Mouse (Mus musculus): Measurements from ENCODE around the gene Hyal1.

Hyal1 gene

DNA sequence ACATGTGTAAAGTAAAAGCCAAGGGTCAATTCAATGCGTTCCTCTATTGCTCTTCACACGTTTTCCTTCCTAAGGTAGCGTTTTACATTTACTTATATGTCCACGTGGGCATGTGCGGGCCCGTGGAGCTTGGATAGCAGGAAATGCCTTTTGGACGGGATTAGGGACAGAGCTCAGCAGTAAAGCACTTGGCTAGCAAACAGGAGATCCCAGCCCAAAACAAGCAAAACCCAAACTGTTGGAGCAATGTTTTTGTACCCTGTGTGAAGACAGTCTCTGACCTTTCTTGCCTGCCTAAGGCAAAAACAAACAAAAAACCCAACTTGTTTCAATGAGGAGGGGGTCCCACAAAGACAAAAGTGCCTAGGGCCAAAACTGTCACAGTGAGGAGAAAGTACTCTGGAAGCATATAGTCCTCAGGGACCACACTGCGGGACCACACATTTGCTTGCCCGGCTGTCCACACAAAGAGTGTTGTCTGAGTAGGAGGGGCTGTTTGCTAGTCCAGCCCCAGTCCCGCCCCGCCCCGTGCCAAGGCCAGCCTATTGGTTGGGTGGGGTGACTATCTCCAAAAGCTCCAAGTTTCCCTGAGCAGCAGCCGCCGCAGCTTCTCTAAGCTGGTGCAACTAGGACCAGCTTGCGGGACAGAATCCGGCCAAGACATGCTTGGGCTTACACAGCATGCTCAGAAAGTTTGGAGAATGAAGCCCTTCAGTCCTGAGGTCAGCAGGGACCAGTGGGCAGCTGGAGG, at the start of gene Hyal1:
Gene Hyal1, plus strand, starts transcription at position 571 of the 751 bp plus-strand sequence.
- peak; percentile 83 to 88 for DNase-seq (ENCODE audit: low spot score in 2 of 2)

- DNase-seq (ENCODE audit: low spot score in 2 of 2): peak; percentile 89 to 93
These were observed 42.8 kb upstream of the Hyal1 start, which contains the start of gene Tmem115 for GRCm38 (mm10) chr9:107533791-107534407. TSS of gene Tmem115 (plus strand) at chr9:107533945.

GRCm38 (mm10) chr9:107534408-107535202, 42.1 kb upstream of the Hyal1 start:
- DNase-seq (ENCODE audit: low spot score in 2 of 2): no peak

GRCm38 (mm10) chr9:107538231-107538630, 38.5 kb upstream of the Hyal1 start:
- DNase-seq (ENCODE audit: low spot score in 2 of 2): no peak

- no peak for DNase-seq (ENCODE audit: low spot score in 2 of 2)
These were observed 38.0 kb upstream of the Hyal1 start for GRCm38 (mm10) chr9:107538711-107539110.

DNA sequence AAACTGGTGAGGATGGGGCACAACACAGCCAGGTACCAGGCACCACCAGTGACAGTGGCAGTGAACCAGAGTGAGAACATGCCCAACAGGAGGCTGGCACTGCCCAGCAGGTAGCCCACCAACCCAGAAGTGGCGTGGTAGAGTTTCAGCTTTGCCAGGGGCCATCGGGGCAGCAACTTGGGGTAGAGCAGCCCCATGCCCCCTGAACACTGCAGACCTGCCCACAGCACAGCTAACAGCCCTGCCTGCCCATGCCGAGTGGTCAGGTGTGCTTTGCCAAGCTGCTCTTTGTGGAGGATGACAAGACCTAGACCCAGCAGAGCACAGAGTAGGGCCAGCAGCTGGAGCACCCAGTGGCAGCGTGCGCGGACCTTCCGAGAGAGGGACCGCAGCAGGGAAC, 36.8 kb upstream of the Hyal1 start:
- DNase-seq (ENCODE audit: low spot score in 2 of 2): no peak

DNA sequence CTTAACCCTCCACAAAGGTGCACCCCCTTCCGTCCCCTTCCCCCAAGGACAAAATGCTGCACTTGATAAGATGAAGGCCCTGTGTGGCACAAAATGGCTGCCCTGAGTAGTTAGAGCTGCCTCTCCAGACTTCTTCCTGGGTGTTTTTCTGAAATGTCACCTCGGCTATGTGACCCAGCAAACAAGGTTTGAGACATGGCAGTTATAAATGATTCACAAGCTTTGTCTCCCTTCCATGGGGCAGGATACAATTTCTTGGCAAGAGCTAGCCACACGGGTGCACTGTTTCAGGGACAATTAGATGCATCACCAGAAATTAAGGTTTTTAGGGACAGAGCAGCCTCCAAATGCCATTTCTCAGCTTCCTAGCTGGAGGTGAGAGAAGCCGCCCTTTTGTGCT, 36.3 kb upstream of the Hyal1 start:
- no peak for DNase-seq (ENCODE audit: low spot score in 2 of 2)

DNA sequence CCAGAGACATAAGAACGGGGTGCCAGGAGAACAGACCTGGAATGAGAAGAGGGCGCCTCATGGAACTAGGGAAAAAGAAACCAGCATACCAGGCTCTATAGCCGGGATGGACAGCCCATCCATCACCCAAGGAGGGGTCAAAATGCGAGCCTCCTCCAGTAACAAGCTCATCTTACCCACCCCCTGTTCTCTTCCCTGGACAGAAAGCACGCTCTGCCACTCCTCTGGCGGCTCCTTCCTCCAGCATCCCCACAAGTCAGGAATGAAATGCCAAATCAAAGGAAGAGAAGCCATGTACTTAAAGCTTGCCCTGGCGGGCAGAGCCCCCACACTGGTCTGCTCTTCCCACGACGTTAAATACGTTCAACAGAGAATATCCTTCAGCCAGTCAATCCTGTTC, 35.7 kb upstream of the Hyal1 start:
- no peak for DNase-seq (ENCODE audit: low spot score in 2 of 2)

- peak; percentile 90 to 94 for DNase-seq (ENCODE audit: low spot score in 2 of 2)
These were observed 35.0 kb upstream of the Hyal1 start, which contains the start of the genes Cyb561d2 and Nprl2 for GRCm38 (mm10) chr9:107541474-107542351. TSS of gene Cyb561d2 (minus strand) at chr9:107542193. TSS of gene Nprl2 (plus strand) at chr9:107542226.

- DNase-seq (ENCODE audit: low spot score in 2 of 2): no peak
These were observed 34.4 kb upstream of the Hyal1 start for GRCm38 (mm10) chr9:107542352-107542686.

GRCm38 (mm10) chr9:107542721-107543120, 34.0 kb upstream of the Hyal1 start:
- DNase-seq (ENCODE audit: low spot score in 2 of 2): no peak

DNA sequence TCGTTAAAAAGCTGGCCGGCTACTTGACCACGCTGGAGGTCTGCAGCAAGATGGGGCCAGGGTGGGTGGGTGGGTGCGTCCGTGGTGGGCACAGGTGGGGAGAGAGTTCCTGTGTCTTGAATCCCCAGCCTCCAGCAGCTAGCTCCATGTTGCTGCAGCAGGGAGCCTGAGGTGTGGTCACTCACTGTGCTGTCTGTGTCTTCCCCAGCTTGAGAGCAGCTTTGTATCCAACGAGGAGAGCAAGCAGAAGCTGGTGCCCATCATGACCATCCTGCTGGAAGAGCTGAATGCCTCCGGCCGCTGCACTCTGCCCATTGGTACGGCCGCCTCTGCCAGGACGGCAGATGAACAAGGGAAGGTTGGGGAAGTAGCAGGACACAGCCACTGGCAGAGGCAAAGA, 33.4 kb upstream of the Hyal1 start:
- no peak for DNase-seq (ENCODE audit: low spot score in 2 of 2)

- no peak for DNase-seq (ENCODE audit: low spot score in 2 of 2)
These were observed 32.5 kb upstream of the Hyal1 start for GRCm38 (mm10) chr9:107544196-107544700.

DNA sequence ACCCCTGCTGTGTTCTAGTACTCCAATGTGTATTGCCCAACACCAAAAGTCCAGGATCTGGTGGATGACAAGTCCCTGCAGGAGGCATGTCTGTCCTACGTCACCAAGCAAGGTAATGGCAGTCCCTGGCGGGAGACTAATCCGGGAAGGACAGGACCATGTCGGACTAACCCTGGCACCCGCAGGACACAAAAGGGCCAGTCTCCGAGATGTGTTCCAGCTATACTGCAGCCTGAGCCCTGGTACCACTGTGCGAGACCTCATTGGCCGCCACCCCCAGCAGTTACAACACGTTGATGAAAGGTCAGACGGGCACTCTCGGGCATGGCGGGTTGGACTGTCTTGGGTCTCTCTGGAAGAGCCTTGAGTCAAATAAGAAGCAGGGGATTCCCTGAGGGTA, 32.0 kb upstream of the Hyal1 start:
- DNase-seq (ENCODE audit: low spot score in 2 of 2): no peak

GRCm38 (mm10) chr9:107545199-107545598, 31.5 kb upstream of the Hyal1 start:
- no peak for DNase-seq (ENCODE audit: low spot score in 2 of 2)

DNA sequence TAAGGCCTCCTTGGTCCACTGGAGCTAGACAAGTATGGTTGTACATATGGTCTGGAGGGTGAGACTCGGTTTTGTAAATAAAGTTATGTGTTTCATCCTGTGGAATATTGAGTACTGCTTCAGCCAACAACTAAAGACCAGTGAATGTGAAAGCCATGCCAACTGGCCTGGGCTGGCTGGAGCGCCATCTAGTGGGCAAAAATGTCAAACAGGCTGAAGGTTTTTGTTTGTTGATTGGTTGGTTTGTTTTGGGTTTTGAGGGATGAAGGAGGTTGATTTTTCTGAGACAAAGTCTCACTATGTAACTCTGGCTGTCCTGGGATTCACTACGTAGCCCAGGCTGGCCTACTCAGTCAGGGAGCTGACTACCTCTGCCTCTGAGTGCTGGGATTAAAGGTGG, 31.1 kb upstream of the Hyal1 start:
- peak in 1 of 2 experiments; percentile 78 for DNase-seq (ENCODE audit: low spot score in 2 of 2)

DNA sequence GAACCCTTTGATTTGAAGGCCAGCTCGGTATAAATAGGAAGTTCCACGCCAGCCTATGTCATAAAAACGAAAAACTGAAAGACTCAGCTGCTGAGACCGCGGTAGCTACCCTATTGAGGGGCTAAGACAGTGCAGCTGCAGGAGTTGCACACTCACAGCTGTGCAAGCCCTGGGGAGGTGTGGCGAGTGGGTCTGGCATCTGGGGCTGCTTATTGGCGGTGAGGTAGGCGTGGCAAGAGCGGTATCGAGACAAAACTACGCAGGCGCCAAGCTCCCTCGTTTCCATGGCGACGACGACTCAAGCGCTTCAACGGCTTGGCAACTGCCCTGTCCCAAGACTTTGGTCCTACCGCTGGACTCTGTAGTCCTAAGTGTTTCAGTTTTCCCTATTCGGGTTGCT, 29.7 kb upstream of the Hyal1 start, which contains the start of gene Zmynd10:
Gene Zmynd10, plus strand, starts transcription at position 273 of the 400 bp plus-strand sequence.
- DNase-seq (ENCODE audit: low spot score in 2 of 2): peak; percentile 81 to 91

GRCm38 (mm10) chr9:107547957-107548356, 28.8 kb upstream of the Hyal1 start:
- DNase-seq (ENCODE audit: low spot score in 2 of 2): no peak

DNA sequence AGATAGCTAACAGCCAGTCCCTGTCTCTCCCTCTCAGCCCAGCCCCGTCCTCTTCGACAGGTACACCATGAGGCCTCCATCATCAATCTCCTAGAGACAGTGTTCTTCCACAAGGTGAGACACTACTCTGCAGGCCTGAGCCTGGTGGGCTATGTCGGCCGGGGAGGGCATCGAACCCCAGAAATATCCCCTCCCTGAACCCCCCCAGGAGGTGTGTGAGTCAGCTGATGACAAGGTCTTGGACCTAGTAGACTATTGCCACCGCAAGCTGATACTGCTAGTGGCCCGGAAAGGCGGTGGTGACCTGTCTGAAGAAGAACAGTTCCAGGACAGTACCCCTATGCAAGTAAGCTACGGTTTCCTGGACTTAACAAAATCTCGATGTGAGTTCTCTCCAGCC, 27.9 kb upstream of the Hyal1 start:
- DNase-seq (ENCODE audit: low spot score in 2 of 2): no peak

DNA sequence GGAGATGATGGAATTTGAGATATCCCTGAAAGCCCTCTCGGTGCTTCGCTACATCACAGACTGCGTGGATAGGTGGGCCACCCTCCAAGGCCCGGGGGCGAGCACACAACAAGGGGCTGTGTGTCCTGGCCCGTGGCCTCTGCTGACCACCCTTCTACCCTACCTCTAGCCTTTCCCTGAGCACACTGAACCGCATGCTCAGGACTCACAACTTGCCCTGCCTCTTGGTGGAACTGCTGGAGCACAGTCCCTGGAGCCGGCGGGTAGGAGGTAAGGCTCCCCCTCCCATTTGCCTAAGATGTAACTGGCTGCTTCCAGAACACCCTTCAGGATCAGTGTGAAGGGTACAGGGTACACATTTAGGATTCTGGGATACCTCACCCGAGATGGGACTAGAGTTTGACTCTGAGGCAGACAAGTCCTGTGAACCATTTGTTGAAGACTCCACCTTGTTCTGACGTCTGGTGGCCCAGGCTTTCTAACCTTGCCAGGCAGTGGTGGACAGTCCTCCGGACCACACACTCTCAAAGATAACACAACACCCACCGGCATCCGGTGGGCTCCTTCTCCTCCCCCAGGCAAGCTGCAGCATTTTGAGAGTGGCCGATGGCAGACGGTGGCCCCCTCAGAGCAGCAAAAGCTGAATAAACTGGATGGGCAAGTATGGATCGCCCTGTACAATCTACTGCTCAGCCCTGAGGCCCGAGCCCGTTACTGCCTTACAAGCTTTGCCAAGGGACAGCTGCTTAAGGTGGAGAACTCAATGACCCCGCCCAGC, 27.2 kb upstream of the Hyal1 start:
- DNase-seq (ENCODE audit: low spot score in 2 of 2): no peak

Measured in urinary bladder, postnatal 4 days (tissue).